ENCODE assay signal across 8 mouse cellular contexts in genomic region chr1:36064223-36064622, GRCm38 (mm10). TPM values are rescaled to one million over a fixed set of nuclear protein-coding genes. Genes with fewer than 3 reads are reported as not detected.
DNase-seq lines count a peak whose midpoint lies in the region; ATAC-seq lines count a peak whose summit lies in the region.

No protein-coding gene starts in this region.

- H3K27me3 ChIP-seq in megakaryocyte, embryonic 14.5 days (replicated peaks), result peaks cover 41% of the 10 kb centered on the region
- H3K27me3 ChIP-seq in neural tube, embryonic 15.5 days (replicated peaks), result no peaks in the 10 kb centered on the region

- 30% methylated on average over 4 of the region's 4 CpGs for WGBS in neural tube, embryonic 15.5 days

- no peak for ATAC-seq in megakaryocyte, adult 5-6 weeks (ENCODE audit: poor library complexity, severe bottlenecking)
- no peak for ATAC-seq in neural tube, embryonic 15.5 days (ENCODE audit: low FRiP score)

- H3K36me3 ChIP-seq in megakaryocyte, embryonic 14.5 days (replicated peaks; ENCODE audit: low read length), result no peaks in the 10 kb centered on the region
- H3K36me3 ChIP-seq in neural tube, embryonic 15.5 days, result no peaks in the 10 kb centered on the region

- H3K4me3 ChIP-seq in megakaryocyte, embryonic 14.5 days (replicated peaks), result peak overlapping the region; percentile 87
- no peak overlapping the region for H3K4me3 ChIP-seq in neural tube, embryonic 15.5 days (replicated peaks)

- H3K27ac ChIP-seq in neural tube, embryonic 15.5 days (replicated peaks), result 0 out of 2 replicates have a peak overlapping the region, but pooled peaks have one; percentile 63

- H3K4me1 ChIP-seq in megakaryocyte, embryonic 14.5 days, result peaks cover 79% of the 10 kb centered on the region
- peaks cover 32% of the 10 kb centered on the region for H3K4me1 ChIP-seq in neural tube, embryonic 15.5 days

- H3K9me3 ChIP-seq in megakaryocyte, embryonic 14.5 days, result no peaks in the 10 kb centered on the region
- no peaks in the 10 kb centered on the region for H3K9me3 ChIP-seq in neural tube, embryonic 15.5 days (replicated peaks)

- peak overlapping the region; percentile 67 for H3K4me2 ChIP-seq in neural tube, embryonic 15.5 days

- H3K9ac ChIP-seq in neural tube, embryonic 15.5 days (replicated peaks), result no peak overlapping the region

- DNase-seq in cerebellum, adult 9-10 months, result peak; percentile 36
- DNase-seq in cerebellum, postnatal 4 days (ENCODE audit: low spot score in 2 of 2), result no peak
- DNase-seq in induced T-regulatory cell, adult 2 months (ENCODE audit: low read depth), result peak; percentile 21
- DNase-seq in layer of hippocampus, adult 9-11 months, result no peak
- DNase-seq in frontal cortex, postnatal 10 days (ENCODE audit: low spot score in 2 of 2), result no peak

RNA-seq across cellular contexts. Expression of gene Hs6st1, which starts 4.0 kb away (rescaled TPM):
- 8.9 and 10.2 TPM in 2 replicates for polyA plus RNA-seq in megakaryocyte, embryonic 14.5 days (2012; ENCODE audit: insufficient read depth, low replicate concordance)
- total RNA-seq in megakaryocyte, adult 5-6 weeks (2015), result 28.7 and 30.0 TPM in 2 replicates
- 16.0 and 17.0 TPM in 2 replicates for total RNA-seq in megakaryocyte, adult 5-6 weeks (2017)
- polyA plus RNA-seq in neural tube, embryonic 15.5 days (2015; fragmentation: Nextera tagmentation; extraction: Ambion mirVana), result 11.7 and 24.1 TPM in 2 replicates

Comparison
In these comparisons a context has a peak if more than half of its experiments do, and no peak if none do; other contexts are left out.
1. DNase-seq: peak in cerebellum, adult 9-10 months (single experiment) and induced T-regulatory cell, adult 2 months (single experiment); none in cerebellum, postnatal 4 days (0 of 2), layer of hippocampus, adult 9-11 months (single experiment) and frontal cortex, postnatal 10 days (0 of 2).